Mouse (Mus musculus) right cerebral cortex, postnatal 4 days (tissue): ENCODE measurements at regions not wholly inside any gene's neighbourhood (a gene's known extent, or its start where the extent isn't known, plus 50 kb on each side); places are given as distances from the start of the nearest gene placed in this dataset.

Source experiments
- DNase-seq: peaks from one replicate; pipeline ENCODE4 v3.0.0-alpha.2; 2022

DNA sequence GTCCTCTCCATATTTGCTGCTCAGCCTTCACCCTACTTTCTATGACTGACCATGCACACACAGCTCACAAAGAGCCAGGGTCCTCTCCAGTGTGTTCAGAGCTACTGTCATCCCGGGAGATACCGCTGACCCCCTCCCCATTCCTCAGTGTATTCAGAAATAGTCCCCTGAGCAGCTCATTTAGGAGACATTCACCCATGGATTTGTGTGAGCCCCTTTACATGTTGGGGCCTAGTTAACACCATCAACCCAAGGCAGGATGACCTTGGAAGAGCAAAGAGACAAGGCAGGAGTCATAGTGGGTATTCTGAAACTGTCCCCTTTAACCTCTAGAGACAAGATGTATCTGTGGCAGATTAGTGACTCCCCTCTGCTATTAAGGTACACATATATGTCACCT, 139.1 kb downstream of the Tomm20 start:
- DNase-seq = no peak

DNA sequence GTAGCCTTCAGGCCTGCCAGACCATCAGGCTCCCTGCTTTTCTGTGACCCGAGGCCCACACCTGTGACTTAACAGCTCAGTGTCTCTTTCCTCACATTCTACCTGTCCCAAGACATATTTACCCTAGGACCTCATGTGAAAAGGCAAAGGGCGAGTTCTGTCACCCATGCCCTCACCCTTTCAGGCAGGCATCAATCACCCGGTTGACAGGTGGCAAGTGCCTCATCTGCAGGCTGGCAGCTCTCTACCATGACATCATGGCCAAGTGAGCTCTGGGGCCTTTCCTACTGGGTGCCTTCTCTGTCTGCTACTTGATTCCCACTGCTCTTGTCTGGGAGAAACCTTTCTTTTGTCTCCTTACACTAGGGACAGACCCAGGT, 139.5 kb downstream of the Tomm20 start:
- no peak for DNase-seq

GRCm38 (mm10) chr8:126805365-126806180, 140.1 kb downstream of the Tomm20 start:
- no peak for DNase-seq

DNA sequence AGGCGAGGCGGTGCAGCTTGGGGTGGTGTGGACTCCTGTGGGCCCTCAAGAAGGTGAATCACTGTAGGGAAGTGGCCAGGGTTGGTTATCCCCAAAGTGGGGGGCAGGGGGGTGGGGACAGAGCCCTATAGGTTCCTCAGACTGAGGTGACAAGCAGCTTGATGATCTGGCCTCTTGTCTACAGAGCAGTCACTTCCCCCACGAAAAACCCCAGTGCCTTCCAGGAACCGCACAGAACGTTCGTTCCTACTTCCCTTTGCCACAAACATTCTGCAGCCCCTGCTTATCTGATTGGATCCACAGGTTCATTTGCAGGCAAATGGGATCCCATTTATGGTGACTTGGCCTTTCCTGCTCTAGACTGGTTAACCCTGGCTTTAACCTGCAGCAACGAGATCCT, 141.5 kb downstream of the Tomm20 start:
- no peak for DNase-seq

DNA sequence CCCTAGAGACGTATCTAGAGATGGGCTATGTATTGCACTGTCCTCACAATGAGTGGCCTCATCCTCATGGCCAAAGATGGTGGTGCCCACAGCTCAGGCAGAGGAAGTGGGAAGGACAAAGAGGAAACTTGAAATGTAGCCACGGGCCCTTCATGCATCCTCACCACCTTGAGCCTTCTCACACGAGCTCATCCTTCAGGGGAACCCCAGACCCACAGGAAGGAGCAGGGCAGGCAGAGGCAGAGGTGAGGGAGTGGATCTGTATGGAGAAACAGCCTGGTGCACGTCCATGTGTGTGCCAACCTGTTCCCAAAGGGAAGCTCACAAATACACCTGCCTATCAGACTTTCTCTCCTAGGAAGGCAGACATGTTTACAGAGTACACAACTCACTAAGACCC, 143.0 kb downstream of the Tomm20 start:
- DNase-seq = no peak

GRCm38 (mm10) chr8:126800976-126801375, 144.7 kb downstream of the Tomm20 start:
- no peak for DNase-seq

DNA sequence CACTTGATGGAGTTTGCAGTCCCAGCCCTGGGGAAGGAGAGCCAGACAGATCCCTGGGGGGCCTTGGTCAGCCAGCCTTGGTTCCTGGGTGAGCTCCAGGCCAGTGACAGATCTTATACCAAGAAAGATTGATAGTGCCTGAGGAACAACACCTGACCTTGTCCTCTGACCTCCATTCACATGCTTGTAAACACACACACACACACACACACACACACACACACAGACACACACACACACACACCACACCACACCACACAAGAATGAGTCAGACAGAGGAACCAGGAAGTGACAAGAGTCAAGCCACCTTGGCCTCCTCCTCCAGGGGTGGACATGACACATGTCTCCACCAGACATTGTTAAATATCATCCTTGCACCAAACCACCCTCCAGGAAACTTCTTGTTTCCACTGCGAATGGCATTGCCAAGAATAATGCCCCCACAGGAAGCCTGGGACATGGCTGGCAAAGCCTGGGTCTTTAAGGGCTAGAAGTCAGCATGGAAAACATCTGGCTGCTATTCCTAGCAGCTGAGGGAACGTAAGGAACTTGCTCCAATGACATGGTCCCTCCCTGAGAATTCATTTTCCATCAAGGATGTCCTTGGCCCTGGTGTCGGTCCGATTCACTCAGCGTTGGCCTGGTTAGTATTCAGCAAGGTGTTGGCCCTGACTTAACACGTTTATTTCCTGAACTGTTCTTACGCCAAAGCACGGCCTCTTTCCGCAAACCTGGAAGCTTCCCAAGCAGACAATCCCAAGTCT, 147.9 kb downstream of the Tomm20 start:
- no peak for DNase-seq

GRCm38 (mm10) chr8:126793657-126794056, 152.0 kb downstream of the Tomm20 start:
- DNase-seq = no peak

- no peak for DNase-seq
These were observed 154.6 kb downstream of the Tomm20 start for GRCm38 (mm10) chr8:126791069-126791468.

GRCm38 (mm10) chr8:126790214-126790613, 155.4 kb downstream of the Tomm20 start:
- no peak for DNase-seq

GRCm38 (mm10) chr8:126789076-126789475, 156.6 kb downstream of the Tomm20 start:
- DNase-seq = no peak

GRCm38 (mm10) chr8:126788669-126789068, 157.0 kb downstream of the Tomm20 start:
- no peak for DNase-seq

- no peak for DNase-seq
These were observed 158.2 kb downstream of the Tomm20 start for GRCm38 (mm10) chr8:126787398-126787797.

GRCm38 (mm10) chr8:126785211-126785610, 160.4 kb downstream of the Tomm20 start:
- no peak for DNase-seq

- no peak for DNase-seq
These were observed 161.0 kb downstream of the Tomm20 start for GRCm38 (mm10) chr8:126784604-126785003.

DNA sequence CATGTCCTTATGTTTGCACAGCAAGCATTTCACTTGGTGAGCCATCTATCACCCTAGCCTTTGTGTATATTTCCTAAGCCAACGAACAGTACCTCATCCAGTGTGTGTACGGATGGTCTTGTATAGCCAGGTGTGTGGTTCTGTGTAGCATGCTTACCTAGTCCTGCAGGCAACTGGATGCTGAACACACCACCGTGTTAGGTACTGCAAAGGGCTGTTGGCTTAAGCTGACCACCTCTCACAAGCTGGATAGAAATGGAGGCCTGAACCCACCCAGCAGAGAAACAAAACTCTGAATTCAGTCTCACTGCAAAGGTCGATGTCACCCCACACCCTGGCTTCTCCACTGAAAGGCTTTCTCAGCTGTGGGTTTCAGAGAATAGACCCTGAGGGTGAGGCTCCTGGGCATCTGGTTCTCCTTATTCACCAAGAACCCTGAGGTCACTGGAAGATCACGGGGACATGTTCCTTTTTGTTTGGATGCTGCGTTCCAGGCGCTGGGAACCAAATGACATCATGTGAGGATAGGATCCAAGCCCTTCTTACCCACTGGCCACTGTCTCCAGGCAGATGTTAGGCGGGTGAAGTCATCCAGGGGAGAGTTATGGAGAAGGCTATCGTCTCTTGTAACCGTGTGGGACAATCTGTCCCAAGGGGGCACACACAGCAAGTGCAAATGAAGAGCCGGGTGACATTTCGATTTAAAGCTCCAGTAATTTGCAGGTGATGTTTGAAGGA, 161.8 kb downstream of the Tomm20 start:
- no peak for DNase-seq

- DNase-seq = no peak
These were observed 167.0 kb downstream of the Tomm20 start for GRCm38 (mm10) chr8:126778673-126779072.

DNA sequence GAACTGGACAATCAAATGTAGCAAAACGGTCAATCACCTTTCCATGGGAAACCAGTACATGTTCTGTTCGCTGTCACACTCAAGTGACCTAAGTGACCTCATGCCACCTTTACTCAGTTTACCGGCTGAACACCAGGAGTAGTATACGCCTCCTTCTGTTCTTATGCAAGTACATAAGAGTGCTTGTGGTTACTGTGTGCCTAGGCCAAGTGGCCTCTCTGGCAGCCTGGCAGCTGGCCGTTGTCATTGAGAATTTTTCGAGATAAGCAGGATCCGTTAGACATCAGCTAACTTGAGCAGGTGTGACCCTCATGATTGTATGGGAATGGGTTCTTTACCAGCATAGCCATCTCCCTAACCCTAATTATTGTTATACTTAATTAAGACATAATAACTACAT, 167.5 kb downstream of the Tomm20 start:
- no peak for DNase-seq

DNA sequence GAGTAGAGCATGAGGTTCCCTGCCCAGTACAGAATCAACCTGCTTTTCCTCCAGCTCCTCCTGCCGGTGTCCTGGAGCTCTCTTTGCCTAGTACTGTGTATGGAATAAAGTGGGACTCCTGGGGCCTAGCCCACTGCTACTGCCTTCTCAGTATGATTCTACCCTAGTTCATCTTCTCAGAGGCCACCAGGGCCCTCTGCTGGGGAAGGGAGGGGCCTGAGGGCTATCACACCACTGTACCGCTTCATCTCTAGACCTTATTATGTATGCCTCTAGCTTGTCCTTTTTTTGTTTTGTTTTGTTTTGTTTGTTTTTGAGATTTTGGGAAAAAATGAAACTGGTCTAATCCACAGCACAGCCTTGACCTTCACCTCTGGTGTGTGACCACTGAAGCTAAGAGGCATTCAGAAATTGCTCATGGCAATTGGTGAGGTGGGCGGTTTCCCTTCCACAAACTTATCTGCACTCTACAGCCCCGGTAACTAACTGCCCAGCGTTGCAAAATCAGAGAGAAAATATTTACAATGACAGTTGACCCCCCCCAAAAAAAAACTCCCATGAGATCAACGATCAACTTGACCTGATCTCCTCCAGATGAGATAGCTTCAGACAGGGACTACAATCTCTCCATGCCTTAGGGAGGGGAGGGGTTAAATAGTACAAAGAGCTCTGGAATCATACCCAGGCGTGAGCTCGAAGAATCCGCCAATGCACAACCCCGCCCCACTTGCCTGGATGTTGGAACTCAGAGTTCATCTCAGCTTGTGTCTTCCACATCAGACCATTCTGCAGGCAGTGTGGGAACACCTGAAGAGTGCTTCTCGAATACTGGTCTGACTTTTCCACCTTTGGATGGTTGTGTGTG, 168.8 kb downstream of the Tomm20 start:
- DNase-seq = no peak

- DNase-seq = no peak
These were observed 170.3 kb downstream of the Tomm20 start for GRCm38 (mm10) chr8:126775334-126775733.

DNA sequence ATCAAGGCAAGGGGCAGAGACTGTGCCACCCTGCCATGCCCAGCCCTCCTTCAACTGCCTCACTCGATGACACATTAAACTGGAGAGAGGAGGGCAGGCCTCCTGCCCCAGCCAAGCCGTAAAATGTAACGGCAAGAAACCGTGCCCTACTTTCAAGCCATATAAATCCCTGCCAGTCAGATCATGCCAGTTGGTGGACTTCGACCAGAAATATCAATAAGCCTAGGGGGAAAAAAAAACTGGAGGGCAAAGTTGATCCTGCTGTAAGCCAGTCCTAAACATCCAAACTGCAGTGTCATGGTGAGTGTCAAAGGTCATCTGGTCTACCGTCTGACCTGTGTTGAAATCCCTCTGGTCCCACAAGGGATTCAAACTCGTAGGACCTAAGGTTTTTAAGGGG, 170.8 kb downstream of the Tomm20 start:
- DNase-seq = no peak

DNA sequence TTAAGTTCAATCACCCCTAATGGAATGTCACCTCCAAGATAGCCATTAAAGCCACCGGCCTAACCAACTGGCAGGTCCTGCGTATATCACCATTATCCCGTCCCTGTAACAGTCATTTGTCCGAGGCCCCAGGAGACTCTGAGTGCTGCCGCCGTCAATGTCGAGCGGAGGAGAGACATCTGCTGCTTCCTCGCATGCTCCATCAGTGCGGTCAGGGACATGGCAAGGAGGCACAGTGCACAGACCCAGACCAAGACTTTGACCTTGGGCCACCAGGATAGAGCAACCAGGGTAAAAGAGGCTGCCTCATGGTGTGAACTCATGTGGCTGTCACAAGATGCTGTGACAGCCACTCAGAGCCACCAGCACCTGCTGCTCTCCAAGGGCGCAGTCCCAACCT, 172.9 kb downstream of the Tomm20 start:
- no peak for DNase-seq

GRCm38 (mm10) chr8:126772194-126772593, 173.4 kb downstream of the Tomm20 start:
- no peak for DNase-seq
